Mouse (Mus musculus) macrophage (primary cell): ENCODE data around the gene Cdhr3. TPM values are rescaled to one million over a fixed set of nuclear protein-coding genes. Genes with fewer than 3 reads are reported as not detected.

Experiments
- H3K27ac ChIP-seq: fragments of 350-480 bp; formaldehyde crosslinking; 2 replicates; pipeline ENCODE4 v1.9.0; 2021
- H3K36me3 ChIP-seq: fragments of 350-480 bp; formaldehyde crosslinking; 2 replicates; pipeline ENCODE4 v1.9.0; 2021; ENCODE audit errors: inconsistent target
- H3K4me3 ChIP-seq: fragments of 350-480 bp; formaldehyde crosslinking; 2 replicates; pipeline ENCODE4 v1.9.0; 2021; ENCODE audit errors: inconsistent target
- H3K79me2 ChIP-seq: fragments of 350-480 bp; formaldehyde crosslinking; 2 replicates; pipeline ENCODE4 v1.9.0; 2021; ENCODE audit errors: inconsistent target
- WGBS: methylation state at CpG from one replicate; pipeline ENCODE4 v1.1.7; 2026; ENCODE audit warnings: inconsistent platforms; ENCODE audit not compliant: missing documents; 5-methylcytosine and 5-hydroxymethylcytosine counted together
- polyA plus RNA-seq: library from polyadenylated mRNA; stranded (reverse); fragments of 250-400 nt; gene quantifications from 3 replicates; pipeline ENCODE4 v1.2.4, GENCODE M21; 2018; ENCODE audit warnings: inconsistent platforms

Gene Cdhr3
- polyA plus RNA-seq, 1 experiment from 2014 or later = not detected

DNA sequence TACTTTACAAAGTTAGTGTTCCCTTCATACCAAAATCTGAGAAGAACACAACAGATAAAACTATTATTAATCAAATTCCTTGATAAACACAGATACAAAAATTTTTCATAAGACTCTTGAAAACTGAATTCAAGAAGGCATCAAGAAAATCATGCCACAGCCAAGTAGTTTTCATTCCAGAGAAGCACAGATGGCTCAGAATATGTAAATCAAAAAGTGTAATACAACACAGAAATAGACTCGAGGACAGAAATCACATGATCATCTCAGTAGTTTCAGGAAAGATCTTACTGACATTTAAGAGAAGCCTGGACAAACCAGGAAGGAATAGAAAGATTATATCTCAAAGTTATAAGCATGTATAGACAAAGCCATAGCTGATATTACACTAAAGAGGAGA lies 106.4 kb downstream of the Cdhr3 start:
- Histone ChIP-seq H3K79me2 (no peaks in the 10 kb centered on the region), H3K36me3 (no peaks in the 10 kb centered on the region), H3K27ac (no peak overlapping the region), H3K4me3 (no peak overlapping the region)
- WGBS = 37% methylated on average over 1 of the region's 1 CpGs

Other genes with a start within 250 kb of the Cdhr3 start
- 136 to 183 TPM (median 177 TPM) in 3 replicates for gene Sypl, start 139.0 kb downstream of the Cdhr3 start, polyA plus RNA-seq
- gene Atxn7l1, start 54.8 kb upstream of the Cdhr3 start, polyA plus RNA-seq = 37.6 to 70.4 TPM (median 46.0 TPM) in 3 replicates